Mouse (Mus musculus): ENCODE measurements at regions not wholly inside any gene's neighbourhood (a gene's known extent, or its start where the extent isn't known, plus 50 kb on each side); places are given as distances from the start of the nearest gene placed in this dataset.
"Not testable (repeated sequence)": the region's sequence is repeated elsewhere in the genome, so short reads cannot be mapped to it uniquely, and the experiment has no call there.

- no peak for DNase-seq (ENCODE audit: low spot score)
Measured at GRCm38 (mm10) chr15:93189266-93189855, 85.6 kb downstream of the Gxylt1 start.

DNA sequence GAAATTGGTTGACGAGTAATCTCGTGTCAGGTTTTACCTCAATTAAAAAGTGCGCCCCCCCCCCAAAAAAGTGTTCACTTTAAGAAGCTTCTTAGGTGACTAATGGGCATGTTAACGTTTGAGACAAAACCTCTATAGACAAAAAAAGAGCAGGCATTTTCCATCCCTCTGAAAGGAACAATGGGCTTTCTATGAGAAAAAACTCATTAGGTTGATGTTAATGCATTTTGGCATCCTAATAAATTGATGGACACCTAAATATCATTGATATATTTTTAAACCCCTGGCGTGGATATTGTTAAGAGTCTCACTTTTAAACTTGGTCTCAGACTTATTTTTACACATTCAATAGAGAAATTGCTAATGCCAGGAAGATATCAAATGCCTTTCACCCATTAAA, 98.8 kb downstream of the Gxylt1 start:
- DNase-seq (ENCODE audit: low spot score), result no peak

DNA sequence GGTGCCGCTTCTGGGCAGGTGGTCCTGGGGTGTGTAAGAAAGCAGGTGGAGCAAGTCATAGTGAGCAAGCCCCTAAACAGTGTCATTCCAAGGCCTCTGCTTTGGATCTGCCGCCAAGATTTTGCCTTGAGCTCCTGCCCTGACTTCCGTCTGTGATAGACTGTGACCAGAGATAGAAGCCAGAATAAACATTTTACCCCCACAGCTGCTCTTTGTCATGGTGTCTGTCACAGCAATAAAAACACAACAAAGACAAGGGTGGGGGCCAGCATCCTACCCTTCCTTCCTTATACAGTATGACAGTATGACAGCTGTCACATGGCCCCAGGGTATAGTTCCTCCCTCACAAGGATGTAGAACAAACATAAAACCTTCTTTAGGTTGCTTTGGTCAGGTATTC, 106.2 kb downstream of the Gxylt1 start:
- no peak for DNase-seq (ENCODE audit: low spot score)

DNA sequence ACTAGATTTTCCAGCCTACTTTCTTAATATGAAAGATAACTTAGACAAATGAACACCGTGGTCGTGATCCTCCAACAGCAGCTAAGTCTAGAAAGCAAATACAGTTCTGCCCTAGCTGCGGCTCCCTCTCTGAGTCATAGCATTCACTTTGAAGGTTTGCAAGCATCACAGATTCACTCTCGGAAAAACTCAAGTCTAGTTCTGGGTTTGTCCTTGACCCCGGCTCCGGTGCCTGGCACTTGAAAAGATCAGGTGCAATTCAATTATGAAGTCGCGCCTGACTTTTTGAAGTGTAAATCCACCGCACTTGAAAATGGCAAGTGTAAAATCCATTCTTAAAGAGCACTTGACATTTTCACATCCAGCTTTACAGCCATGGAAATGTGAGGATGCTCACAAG, 107.5 kb downstream of the Gxylt1 start:
- DNase-seq (ENCODE audit: low spot score), result no peak

- no peak for DNase-seq (ENCODE audit: low spot score)
Measured at GRCm38 (mm10) chr15:93161924-93162910, 112.8 kb downstream of the Gxylt1 start.

DNA sequence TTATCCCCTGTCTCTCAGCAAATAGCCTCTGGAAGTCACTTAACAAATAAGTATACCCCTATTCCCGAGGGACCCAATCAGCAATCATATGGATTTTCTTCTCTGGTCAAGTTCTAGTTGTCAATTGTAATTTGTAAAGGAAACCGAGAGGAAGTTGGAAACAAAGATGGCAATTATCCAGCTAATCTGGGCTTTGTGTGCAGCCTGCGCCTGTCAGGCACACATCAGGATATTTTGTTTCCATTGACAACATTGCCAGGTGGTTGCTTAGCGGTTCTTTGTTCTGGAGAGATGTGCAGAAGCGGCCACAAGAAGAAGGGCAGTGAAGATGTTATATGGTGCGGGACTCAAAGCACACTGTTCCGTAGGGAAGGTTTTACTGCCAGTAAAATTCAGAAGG, 113.7 kb downstream of the Gxylt1 start:
- no peak for DNase-seq (ENCODE audit: low spot score)

GRCm38 (mm10) chr15:93155756-93156155, 119.2 kb downstream of the Gxylt1 start:
- no peak for DNase-seq (ENCODE audit: low spot score)

- no peak for DNase-seq (ENCODE audit: low spot score)
Measured at GRCm38 (mm10) chr15:93154022-93154421, 121.0 kb downstream of the Gxylt1 start.

GRCm38 (mm10) chr15:93144899-93145298, 130.1 kb downstream of the Gxylt1 start:
- no peak for DNase-seq (ENCODE audit: low spot score)

DNA sequence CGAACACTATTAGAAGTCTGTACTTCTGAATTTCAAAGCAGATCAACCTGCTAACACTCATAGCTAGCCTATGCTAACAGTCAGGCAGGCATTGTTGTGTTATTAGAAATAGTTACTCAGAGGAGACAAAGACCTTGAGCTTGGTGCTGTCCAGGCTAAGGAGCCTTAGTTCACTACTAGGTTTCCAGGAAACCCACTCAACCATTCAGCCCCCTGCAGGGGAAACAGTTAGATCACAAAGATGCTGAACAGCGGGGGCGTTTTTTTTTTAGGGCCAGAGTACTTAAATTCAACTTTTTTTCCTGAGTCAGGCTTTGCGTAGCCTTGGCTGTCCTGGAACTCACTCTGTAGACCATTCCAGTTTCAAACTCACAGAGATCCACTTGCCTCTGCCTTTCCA, 130.7 kb downstream of the Gxylt1 start:
- DNase-seq (ENCODE audit: low spot score), result no peak

- no peak for DNase-seq (ENCODE audit: low spot score)
Measured at GRCm38 (mm10) chr15:93133379-93133778, 141.6 kb downstream of the Gxylt1 start.

DNA sequence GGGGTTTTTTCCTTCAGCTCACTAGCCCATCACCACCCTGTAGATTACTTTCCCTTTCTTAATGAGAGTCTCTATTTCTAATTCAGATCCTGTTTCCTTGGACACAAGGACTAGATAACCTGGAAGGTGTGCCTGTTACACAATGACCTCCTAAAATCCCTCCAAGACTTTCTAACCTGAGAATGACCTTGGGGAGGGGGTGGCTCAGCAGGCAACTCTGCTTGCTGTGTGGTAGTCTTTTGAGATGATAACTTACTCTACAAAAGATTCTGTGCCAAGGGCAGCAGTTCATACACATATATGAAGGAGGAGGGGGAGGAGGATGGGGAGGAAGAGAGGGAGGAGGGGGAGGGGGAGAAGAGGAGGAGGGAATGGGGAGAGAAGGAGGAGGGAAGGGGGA, 143.9 kb downstream of the Gxylt1 start:
- no peak for DNase-seq (ENCODE audit: low spot score)

DNA sequence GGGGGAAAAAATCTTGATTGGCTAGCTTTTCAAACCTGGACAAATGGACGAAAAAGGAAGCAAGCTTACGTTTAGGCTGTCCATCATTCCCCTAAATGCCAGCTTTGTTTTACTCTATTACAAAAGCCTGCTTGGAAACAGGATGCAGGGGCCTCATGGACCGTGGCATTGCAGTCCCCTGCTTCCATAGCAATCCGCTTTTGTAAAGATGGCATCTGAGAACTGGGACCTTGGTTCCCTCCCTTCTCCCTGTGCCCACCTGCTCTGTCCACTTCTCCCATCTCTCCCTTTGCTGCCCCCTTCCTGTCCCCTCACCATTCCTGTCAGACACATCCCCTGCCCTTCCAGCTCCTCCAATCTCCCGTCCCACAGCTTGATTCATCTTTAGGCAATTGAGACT, 149.7 kb downstream of the Gxylt1 start:
- DNase-seq (ENCODE audit: low spot score), result no peak

DNA sequence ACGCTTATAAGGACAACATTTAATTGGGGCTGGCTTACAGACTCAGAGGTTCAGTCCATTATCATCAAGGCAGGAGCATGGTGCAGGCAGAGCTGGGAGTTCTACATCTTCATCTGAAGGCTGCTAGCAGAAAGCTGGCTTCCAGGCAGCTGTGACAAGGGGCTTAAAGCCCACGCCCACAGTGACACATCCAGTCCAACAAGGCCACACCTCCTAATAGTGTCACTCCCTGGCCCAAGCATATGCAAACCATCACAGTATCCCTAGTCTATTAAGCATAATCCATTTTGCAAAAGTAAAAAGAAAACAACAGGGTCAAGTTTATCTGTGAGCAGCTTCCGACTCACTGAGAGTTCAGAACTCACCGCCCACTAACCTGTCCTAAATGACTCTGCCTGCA, 153.8 kb downstream of the Gxylt1 start:
- no peak for DNase-seq (ENCODE audit: low spot score)

DNA sequence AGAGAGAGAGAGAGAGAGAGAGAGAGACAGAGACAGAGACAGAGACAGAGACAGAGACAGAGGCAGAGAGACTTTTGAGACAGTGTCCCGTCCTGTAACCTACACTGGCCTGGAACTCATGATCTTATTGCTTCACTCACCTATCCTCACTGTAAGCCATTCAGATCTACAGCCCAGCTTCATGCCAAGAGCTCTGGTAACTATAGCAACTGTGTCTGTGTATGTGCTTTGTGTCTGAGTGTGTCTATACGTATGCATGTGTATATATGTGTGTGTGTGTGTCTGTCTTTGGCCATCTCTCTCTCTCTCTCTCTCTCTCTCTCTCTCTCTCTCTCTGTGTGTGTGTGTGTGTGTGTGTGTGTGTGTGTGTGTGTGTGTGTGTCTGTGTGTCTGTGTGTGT, 157.2 kb downstream of the Gxylt1 start:
- DNase-seq (ENCODE audit: low spot score), result not testable (repeated sequence)

DNA sequence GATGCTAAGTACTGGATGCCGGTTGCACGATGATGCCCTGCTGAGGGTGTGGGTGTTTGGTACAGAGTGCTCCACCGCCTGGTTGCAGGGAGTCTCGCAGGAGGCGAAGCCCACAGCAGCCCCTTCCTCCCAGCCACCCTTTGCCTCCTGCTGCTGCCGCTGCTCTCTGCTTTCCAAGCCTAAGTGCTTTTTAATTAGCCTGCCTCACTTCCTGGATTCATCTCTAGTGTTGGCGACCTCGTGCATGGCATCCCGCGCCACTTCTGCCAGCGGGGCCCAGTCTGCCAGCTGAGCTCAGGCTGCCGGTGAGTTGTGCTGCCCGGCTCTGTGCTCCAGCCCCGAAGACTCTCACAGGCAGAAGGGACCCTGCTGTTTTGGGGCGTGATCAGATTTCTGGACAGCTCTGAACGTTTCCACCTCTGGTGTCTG, 159.3 kb downstream of the Gxylt1 start:
- DNase-seq (ENCODE audit: low spot score), result no peak

DNA sequence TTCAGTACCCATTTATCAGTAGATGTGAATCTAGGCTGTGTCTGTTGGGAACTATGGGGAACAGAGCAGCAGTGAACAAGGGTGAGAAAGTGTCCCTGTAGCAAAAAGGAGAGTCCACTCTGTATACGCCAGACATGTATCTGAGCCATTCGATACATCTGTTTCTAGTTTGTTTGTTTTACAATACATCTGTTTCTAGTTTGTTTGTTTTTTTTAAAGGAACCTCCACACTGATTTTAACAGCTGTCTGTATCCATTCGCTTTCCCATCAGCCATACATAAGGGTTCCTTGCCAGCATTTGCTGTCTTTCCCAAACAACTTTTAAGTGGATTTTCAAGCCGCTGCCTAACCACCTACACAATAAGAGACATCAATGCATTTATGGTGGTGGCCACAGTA, 170.0 kb downstream of the Gxylt1 start:
- DNase-seq (ENCODE audit: low spot score), result no peak

GRCm38 (mm10) chr15:93103426-93103825, 171.6 kb downstream of the Gxylt1 start:
- DNase-seq (ENCODE audit: low spot score), result no peak

DNA sequence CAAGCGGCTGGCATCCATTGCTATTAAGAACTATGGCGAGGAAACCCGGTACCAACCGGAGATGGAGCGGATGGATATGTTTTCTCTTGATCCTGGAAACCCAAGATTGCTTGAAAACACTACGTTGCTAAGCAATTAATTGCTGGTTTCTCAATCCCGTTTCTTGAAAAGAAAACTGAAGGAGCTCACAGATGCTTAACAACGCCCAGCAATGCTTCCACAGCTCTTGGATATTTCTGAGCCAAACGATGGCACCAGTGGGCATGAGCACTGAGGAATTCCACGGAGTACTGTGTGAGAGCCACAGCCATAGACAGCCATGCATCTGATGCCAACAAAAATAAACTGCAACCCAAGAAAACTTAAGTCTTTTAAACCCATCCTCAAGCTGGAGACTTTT, 173.1 kb downstream of the Gxylt1 start:
- no peak for DNase-seq (ENCODE audit: low spot score)

GRCm38 (mm10) chr15:93100837-93101236, 174.1 kb downstream of the Gxylt1 start:
- no peak for DNase-seq (ENCODE audit: low spot score)

GRCm38 (mm10) chr15:93099840-93100239, 175.1 kb downstream of the Gxylt1 start:
- DNase-seq (ENCODE audit: low spot score), result no peak

DNA sequence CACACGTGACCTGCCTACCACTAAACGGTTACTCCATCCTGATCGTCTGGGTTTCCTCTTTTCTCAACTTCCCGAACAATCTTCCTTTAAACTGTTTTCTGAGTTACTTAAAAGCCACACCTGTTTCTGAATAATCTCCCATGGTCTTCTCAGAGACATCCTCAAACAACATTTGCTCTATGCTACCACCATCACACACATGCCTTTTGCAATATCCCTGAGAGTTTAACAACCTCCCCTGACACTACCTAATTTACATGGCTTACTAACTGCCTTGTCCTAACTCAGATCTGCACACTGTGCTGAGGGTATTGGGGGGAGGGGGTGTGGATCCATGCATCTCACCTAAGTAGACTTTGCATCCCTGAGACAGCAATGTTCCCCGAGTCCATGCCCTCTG, 178.6 kb downstream of the Gxylt1 start:
- DNase-seq (ENCODE audit: low spot score), result no peak

- no peak for DNase-seq (ENCODE audit: low spot score)
Measured at GRCm38 (mm10) chr15:93095224-93095623, 179.8 kb downstream of the Gxylt1 start.

Measured in left cerebral cortex, adult 11 months (tissue).